Mouse (Mus musculus): ENCODE measurements around the gene Muc3.

Gene Muc3

DNA sequence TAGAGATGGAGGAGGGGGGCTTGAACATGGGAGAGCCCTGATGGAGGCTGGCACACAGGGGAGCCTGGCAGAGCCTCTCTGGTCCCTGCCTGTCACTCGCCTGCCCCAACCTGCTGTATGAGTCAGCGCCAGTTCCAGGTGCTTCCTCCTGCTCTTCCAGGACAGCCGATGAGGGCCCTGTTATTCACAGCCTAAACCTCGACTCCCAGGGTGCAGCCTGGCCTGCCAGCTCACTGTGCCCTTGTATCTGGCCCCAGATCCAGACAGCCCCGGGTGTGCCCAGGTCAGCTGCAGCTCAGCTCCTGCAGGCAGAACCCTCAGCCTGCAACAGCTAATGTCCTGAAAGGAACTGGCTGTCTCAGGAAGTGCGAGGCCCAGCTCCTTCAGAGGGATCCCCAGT, 57.6 kb downstream of the Muc3 start:
- no peak for DNase-seq (ENCODE audit: low read depth)

DNA sequence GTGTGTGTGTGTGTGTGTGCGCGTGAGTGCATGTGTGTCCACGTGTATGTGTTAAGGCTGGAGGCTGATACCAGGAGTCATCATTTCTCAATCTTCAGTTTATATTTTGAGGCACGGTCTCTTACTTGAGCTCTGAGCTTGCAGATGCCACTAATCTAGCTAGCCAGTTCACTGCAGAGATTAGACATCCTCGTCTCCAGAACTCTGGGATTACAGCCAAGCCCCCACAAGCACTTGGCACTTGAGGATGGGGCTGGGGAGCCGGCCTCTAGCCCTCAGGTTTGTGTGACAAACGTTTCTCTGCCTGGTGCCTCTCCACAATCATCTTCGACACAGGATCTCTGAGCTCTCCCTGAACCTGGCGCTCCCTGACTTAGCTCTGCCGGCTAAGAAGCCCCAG, 58.3 kb downstream of the Muc3 start:
- no peak for DNase-seq (ENCODE audit: low read depth)

DNA sequence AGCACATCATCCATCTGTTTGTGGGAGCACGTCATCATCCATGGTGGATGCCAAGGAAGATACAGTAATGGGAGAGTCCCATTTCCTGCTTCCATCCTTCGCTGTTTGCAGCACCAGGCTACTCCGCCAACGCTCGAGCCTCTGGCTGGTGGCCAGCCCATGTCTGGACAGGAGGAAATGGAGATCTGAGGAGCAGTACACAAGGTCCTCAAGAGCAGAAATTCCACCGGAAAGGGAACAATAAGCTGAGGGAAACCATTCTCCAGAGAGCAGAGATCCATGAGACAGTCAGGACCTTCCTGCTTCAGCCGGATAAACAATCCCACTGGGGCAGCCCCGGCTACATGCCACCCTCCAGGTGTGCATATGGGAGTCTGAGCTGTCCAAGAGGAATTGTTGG, 61.7 kb downstream of the Muc3 start:
- no peak for DNase-seq (ENCODE audit: low read depth)

DNA sequence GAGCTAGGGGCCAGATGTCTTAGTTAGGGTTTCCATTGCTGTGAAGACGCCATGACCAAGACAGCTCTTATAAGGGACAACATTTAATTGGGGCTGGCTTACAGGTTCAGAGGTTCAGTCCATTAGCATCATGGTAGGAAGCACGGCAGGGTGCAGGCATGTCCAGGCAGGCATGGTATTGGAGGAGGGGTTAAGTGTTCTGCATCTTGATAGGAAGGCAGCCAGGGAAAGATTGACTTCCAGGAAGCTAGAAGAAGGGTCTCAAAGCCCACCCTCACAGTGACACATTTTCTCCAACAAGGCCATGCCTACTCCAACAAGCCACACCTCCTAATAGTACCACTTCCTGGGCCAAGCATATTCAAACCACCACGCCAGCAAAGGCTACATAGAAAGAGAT, 63.4 kb downstream of the Muc3 start:
- DNase-seq (ENCODE audit: low read depth), result no peak

DNA sequence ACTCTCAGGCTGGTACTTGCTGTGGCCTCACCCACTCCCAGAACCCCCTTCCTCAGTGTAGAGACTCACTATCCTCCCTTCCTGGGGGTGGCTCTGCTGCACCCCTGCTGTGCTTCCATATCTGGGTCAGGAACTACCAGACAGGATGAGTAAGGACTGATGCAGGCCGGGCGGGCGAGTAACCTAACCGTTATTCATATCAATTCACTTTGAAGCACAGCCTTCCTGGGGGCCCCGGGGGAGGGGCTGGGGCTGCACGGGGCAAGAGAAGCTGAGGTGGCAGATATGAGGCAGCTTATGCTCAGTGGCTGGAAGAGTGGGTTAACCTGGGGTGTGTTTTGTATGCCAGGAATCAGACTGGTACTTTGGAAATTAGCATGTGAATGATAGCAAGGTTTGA, 64.1 kb downstream of the Muc3 start:
- DNase-seq (ENCODE audit: low read depth), result no peak
